Mouse (Mus musculus): Measurements from ENCODE around the gene Kcnn4.

GRCm38 (mm10) chr7:24378049-24378701 lies 8.1 kb downstream of the Kcnn4 start:
- TF ChIP-seq CTCF (IDR thresholded peaks at IDR 0.05; ENCODE audit: low read depth), result no peak
- no peak for TF ChIP-seq EP300 (IDR thresholded peaks at IDR 0.05; ENCODE audit: low read depth)

All from liver, embryonic 14.5 days (tissue).